12 mouse cellular contexts compared by ENCODE assay signal in the genomic region with DNA sequence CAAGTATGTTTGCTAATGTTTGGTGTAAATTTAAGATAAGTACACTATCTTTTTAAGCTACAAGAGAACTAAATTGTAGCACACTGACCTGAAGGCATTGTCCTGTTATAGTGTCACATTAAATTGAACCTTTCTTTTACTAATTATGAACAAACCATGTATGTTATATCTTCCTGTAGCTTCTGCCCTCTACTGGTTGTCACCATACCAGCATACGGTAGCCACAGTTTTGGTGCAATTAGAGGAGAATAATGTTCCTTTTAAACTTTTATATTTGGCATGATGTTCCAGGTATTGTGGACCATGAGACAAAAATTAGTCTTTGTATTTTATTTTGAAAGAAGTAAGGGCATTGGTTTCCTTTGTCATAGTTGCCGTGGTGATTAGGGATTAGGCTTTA. TPM values are rescaled to one million over a fixed set of nuclear protein-coding genes. Genes with fewer than 3 reads are reported as not detected.
DNase-seq lines count a peak whose midpoint lies in the region; ATAC-seq and TF ChIP-seq lines count a peak whose summit lies in the region.
"Had no signal": no experiment of that assay in that cellular context is flagged by ENCODE, and none has a peak within 500 bp of the region (broad histone marks: within the 10 kb centered on the region; RNA-seq: fewer than 3 reads in every experiment).

No protein-coding gene starts in this region.

- H3K27ac ChIP-seq in forebrain, postnatal 0 days (ENCODE audit: low read depth, low read length) = no peak overlapping the region
- H3K27ac ChIP-seq in forebrain, embryonic 11.5 days (ENCODE audit: low read depth, low read length) = no peak overlapping the region
- H3K27ac ChIP-seq in left cerebral cortex, adult 2 months = no peak overlapping the region
- H3K27ac ChIP-seq: liver, embryonic 13.5 days had no signal

- H3K4me3 ChIP-seq in forebrain, postnatal 0 days (ENCODE audit: low read depth, low read length) = no peak overlapping the region
- H3K4me3 ChIP-seq in forebrain, embryonic 11.5 days (ENCODE audit: low read depth, low read length) = no peak overlapping the region
- no peak overlapping the region for H3K4me3 ChIP-seq in left cerebral cortex, adult 2 months
- H3K4me3 ChIP-seq: liver, embryonic 13.5 days had no signal

- peaks cover 30% of the 10 kb centered on the region for H3K36me3 ChIP-seq in forebrain, postnatal 0 days (ENCODE audit: insufficient read depth)
- H3K36me3 ChIP-seq in forebrain, embryonic 11.5 days (ENCODE audit: control insufficient read depth, insufficient read depth, low read length) = peaks cover 3% of the 10 kb centered on the region; the same call in 1 of the 2 replicates

- no peaks in the 10 kb centered on the region for H3K27me3 ChIP-seq in forebrain, postnatal 0 days (ENCODE audit: insufficient read depth, low read length)
- no peaks in the 10 kb centered on the region for H3K27me3 ChIP-seq in forebrain, embryonic 11.5 days (ENCODE audit: control insufficient read depth, insufficient read depth, low read length)
- H3K27me3 ChIP-seq: liver, embryonic 13.5 days had no signal

- TF ChIP-seq POLR2A in brain, embryonic 14.5 days (IDR thresholded peaks at IDR 0.05; ENCODE audit: borderline replicate concordance, extremely low read depth, insufficient read depth, insufficient read length, poor library complexity, severe bottlenecking) = no peak

- H3K4me2 ChIP-seq in forebrain, postnatal 0 days (ENCODE audit: low read depth) = no peak overlapping the region
- H3K4me2 ChIP-seq in forebrain, embryonic 11.5 days (ENCODE audit: low read depth, low read length, severe bottlenecking) = no peak overlapping the region
- H3K4me2 ChIP-seq: liver, embryonic 13.5 days had no signal

- ATAC-seq in forebrain, postnatal 0 days = no peak
- ATAC-seq in forebrain, embryonic 11.5 days (replicated peaks; ENCODE audit: low FRiP score) = no peak
- no peak for ATAC-seq in monocyte, adult 5-6 weeks (replicated peaks; ENCODE audit: insufficient number of reproducible peaks, low FRiP score, low TSS enrichment, poor library complexity, severe bottlenecking)
- ATAC-seq: inflammation-experienced regulatory T-cells, adult 6 months had no signal

- no peak overlapping the region for H3K9ac ChIP-seq in forebrain, postnatal 0 days
- H3K9ac ChIP-seq in forebrain, embryonic 11.5 days (ENCODE audit: low read length) = no peak overlapping the region
- H3K9ac ChIP-seq: liver, embryonic 13.5 days had no signal

- WGBS in forebrain, postnatal 0 days = 87% methylated on average over 2 of the region's 2 CpGs
- WGBS in forebrain, embryonic 11.5 days = 94% methylated on average over 2 of the region's 2 CpGs

- H3K4me1 ChIP-seq in forebrain, postnatal 0 days (ENCODE audit: insufficient read depth) = no peaks in the 10 kb centered on the region
- no peaks in the 10 kb centered on the region for H3K4me1 ChIP-seq in forebrain, embryonic 11.5 days (replicated peaks; ENCODE audit: control insufficient read depth, insufficient read depth, low read length)
- H3K4me1 ChIP-seq: liver, embryonic 13.5 days had no signal

- intact Hi-C loops in left cerebral cortex, adult 2 months (cut with DNase I) = loop anchor here (2.0 to 10.0 kb wide), 2 partner anchors 100 to 872 kb away; a partner anchor contains a TSS
- intact Hi-C loops in left cerebral cortex, postnatal 10 days (cut with DNase I) = no loop called here

- DNase-seq in forebrain, postnatal 0 days = peak; percentile 19
- DNase-seq in forebrain, embryonic 11.5 days (ENCODE audit: low spot score) = no peak
- no peak for DNase-seq in left cerebral cortex, adult 2 months (ENCODE audit: extremely low spot score in 1 of 2, low spot score in 2 of 2)
- no peak for DNase-seq in left cerebral cortex, postnatal 10 days (ENCODE audit: extremely low spot score in 1 of 2, low spot score in 2 of 2)
- DNase-seq in A20 (ENCODE audit: low read depth, low spot score) = peak; percentile 18
- DNase-seq in brain, embryonic 14.5 days (ENCODE audit: low read depth) = peak; percentile 26
- DNase-seq in adrenal gland, postnatal 14 days = no peak
- DNase-seq: cerebellum, adult 11-12 months; heart, adult 18-20 months; liver, embryonic 13.5 days had no signal

- H3K9me3 ChIP-seq in forebrain, postnatal 0 days (ENCODE audit: low read length) = no peaks in the 10 kb centered on the region
- no peaks in the 10 kb centered on the region for H3K9me3 ChIP-seq in forebrain, embryonic 11.5 days (ENCODE audit: control insufficient read depth, low read length)
- H3K9me3 ChIP-seq: liver, embryonic 13.5 days had no signal

- TF ChIP-seq CTCF in forebrain, postnatal 0 days (IDR thresholded peaks at IDR 0.05; ENCODE audit: low read depth) = peak; percentile 65
- peak; percentile 66 for TF ChIP-seq CTCF in left cerebral cortex, adult 2 months (IDR thresholded peaks at IDR 0.05)
- TF ChIP-seq CTCF in brain, embryonic 14.5 days (IDR thresholded peaks at IDR 0.05; ENCODE audit: borderline replicate concordance, extremely low read depth, insufficient read depth, insufficient read length) = peak; percentile 6; the same call in 1 of the 2 replicates

RNA-seq across cellular contexts. Expression of a gene that starts 27.4 kb away (rescaled TPM):
- total RNA-seq in forebrain, postnatal 0 days (2014; rRNA removed) = 0.23 and 0.24 TPM in 2 replicates
- polyA plus RNA-seq in forebrain, postnatal 0 days (2015; fragmentation: Nextera tagmentation; extraction: Ambion mirVana) = 0.12 and 0.13 TPM in 2 replicates
- not detected in 2 replicates for polyA plus RNA-seq in forebrain, embryonic 11.5 days (2014; fragmentation: Nextera tagmentation; extraction: Ambion mirVana)
- total RNA-seq in left cerebral cortex, adult 2 months (2021) = under 1 TPM; 0.12 to 0.18 TPM
- under 1 TPM in 1 of 2 experiments, not detected in 1; 0.24 TPM for total RNA-seq in left cerebral cortex, postnatal 10 days (2021)
- polyA plus RNA-seq in brain, embryonic 14.5 days (2012; rRNA removed) = 0.14 TPM in 2 replicates
- total RNA-seq in adrenal gland, postnatal 14 days (2021) = not detected in 2 replicates
- not detected in 3 replicates for total RNA-seq in monocyte, adult 5-6 weeks (2017)
- total RNA-seq: heart, adult 18-20 months had no signal
- polyA plus RNA-seq: inflammation-experienced regulatory T-cells, adult 6 months; liver, embryonic 13.5 days had no signal

Comparison
In these comparisons a context has a peak if more than half of its experiments do, and no peak if none do; other contexts are left out.
1. DNase-seq: peak in forebrain, postnatal 0 days (single experiment), A20 (single experiment) and brain, embryonic 14.5 days (single experiment); none in forebrain, embryonic 11.5 days (single experiment), left cerebral cortex, adult 2 months (0 of 2), left cerebral cortex, postnatal 10 days (0 of 2) and adrenal gland, postnatal 14 days (single experiment).
2. CTCF ChIP-seq: peak in every context shown above with its lines; median percentile 66 in left cerebral cortex, adult 2 months; 65 in forebrain, postnatal 0 days; 6 in brain, embryonic 14.5 days.